Mouse (Mus musculus): ENCODE measurements around the gene Farp2. TPM values are rescaled to one million over a fixed set of nuclear protein-coding genes. Genes with fewer than 3 reads are reported as not detected.
"Not testable (repeated sequence)": the region's sequence is repeated elsewhere in the genome, so short reads cannot be mapped to it uniquely, and the experiment has no call there.

Farp2 gene
- total RNA-seq, 1 experiment from 2014 or later, result 1.7 TPM

DNA sequence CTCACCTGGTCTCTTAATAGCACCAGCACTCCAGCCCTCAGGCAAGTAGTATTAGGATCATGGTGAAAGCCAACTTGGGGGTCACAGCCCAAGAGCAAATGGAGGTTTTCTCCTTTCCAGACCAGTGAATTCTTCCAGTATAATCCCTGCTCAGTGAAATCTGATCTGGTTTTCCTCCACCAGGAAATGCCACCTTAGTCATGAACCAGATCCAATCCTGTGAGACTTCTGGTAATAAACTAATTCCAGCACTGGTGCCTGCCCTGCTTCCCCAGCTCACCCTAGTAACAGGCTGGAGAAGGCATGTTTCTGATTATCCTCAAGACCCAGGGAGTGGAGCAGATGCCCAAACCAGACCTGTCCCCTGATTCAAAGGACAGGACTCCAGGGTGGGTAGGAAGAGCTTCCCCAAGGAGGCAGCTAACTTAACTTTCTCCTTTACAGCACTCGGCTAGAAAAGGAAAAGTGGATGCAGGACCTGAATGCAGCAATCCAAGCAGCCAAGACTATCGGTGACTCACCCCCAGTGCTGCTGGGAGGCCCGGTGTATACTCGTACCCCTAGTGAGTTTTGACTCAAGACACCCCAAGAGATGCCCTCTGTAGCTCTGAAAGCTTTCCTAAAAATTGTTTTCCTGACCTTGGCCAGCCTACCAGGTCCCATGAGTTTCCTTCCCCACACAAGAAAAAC, 106.3 kb downstream of the Farp2 start:
- ATAC-seq (ENCODE audit: extremely low read depth, insufficient number of reproducible peaks, low FRiP score, poor library complexity, severe bottlenecking), result no peak

DNA sequence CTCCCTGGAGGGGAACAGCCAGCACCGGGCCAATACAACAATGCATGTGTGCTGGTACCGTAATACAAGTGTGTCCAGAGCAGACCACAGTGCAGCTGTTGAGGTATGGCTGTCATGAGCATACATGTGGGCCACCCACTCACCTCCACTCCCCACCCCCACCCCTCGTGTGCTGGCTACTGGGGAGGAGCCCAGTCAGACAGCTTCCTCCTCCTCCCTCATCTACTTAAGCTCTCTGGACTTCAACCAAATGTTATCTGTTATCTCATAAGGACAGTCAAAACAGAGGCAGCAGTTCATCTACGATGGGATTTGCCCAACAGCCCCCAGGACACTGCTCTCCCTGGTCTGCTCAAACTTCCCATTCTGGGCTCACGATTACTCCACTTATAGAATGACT, 107.1 kb downstream of the Farp2 start:
- ATAC-seq (ENCODE audit: extremely low read depth, insufficient number of reproducible peaks, low FRiP score, poor library complexity, severe bottlenecking), result no peak

- no peak for ATAC-seq (ENCODE audit: extremely low read depth, insufficient number of reproducible peaks, low FRiP score, poor library complexity, severe bottlenecking)
Measured at GRCm38 (mm10) chr1:93624502-93624901, 112.6 kb downstream of the Farp2 start.

DNA sequence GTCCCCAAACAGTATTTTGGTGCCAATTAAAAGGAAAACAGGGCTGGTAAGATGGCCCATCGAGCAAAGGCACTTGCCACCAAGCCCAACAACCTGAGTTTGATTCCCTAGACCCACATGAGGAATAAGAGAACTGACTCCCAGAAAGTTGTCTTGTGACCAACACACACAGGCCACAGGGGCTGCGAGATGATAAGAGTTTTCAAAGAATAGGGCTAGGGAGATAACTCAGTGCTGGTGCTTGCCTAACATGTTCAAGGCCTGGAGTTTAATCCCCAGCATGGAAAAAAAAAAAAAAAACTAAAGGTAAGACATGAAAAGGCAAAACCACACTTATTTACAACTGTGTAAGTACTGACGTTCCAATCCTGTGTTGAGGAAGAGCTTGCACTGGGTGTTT, 118.9 kb downstream of the Farp2 start:
- no peak for ATAC-seq (ENCODE audit: extremely low read depth, insufficient number of reproducible peaks, low FRiP score, poor library complexity, severe bottlenecking)

GRCm38 (mm10) chr1:93632723-93633122, 120.8 kb downstream of the Farp2 start:
- no peak for ATAC-seq (ENCODE audit: extremely low read depth, insufficient number of reproducible peaks, low FRiP score, poor library complexity, severe bottlenecking)

- ATAC-seq (ENCODE audit: extremely low read depth, insufficient number of reproducible peaks, low FRiP score, poor library complexity, severe bottlenecking), result no peak
Measured at GRCm38 (mm10) chr1:93634481-93634891, 122.6 kb downstream of the Farp2 start.

GRCm38 (mm10) chr1:93635091-93635579, 123.3 kb downstream of the Farp2 start:
- 0 out of 2 replicates have a peak, but pooled peaks have one; percentile 2 for ATAC-seq (ENCODE audit: extremely low read depth, insufficient number of reproducible peaks, low FRiP score, poor library complexity, severe bottlenecking)

DNA sequence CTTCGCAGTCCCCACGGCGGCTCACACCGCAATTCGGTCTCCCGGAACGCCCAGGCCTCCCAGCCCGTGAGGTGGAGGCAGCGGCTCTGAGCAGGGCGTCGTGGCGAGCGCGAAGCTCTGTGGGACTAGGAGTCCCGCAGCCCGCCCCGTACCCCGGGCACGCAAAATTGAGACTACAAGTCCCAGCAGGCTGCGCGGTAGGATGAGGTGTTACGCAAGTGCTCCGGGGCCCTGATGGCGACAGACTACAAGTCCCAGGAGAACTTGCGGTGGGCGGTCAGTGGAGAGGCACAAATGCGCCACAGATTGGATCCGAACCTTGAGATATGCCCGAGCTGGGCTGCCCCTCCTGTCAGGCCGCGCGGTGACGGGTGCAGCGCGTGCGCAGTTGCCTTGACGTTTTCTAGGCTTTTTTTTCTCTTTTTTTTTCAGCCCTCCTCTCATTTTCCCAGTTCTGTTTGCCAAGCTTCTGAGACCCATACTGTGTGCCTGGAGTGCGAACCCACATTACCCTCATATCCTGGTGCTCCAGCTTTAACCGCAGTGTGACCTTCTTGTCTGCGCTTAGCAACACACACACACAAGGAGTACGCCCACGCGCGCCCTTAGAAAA, 123.8 kb downstream of the Farp2 start:
- peak; percentile 99 for ATAC-seq (ENCODE audit: extremely low read depth, insufficient number of reproducible peaks, low FRiP score, poor library complexity, severe bottlenecking)

GRCm38 (mm10) chr1:93636211-93636897, 124.5 kb downstream of the Farp2 start:
- no peak for ATAC-seq (ENCODE audit: extremely low read depth, insufficient number of reproducible peaks, low FRiP score, poor library complexity, severe bottlenecking)

- ATAC-seq (ENCODE audit: extremely low read depth, insufficient number of reproducible peaks, low FRiP score, poor library complexity, severe bottlenecking), result no peak
Measured at GRCm38 (mm10) chr1:93641978-93642377, 130.1 kb downstream of the Farp2 start.

- no peak for ATAC-seq (ENCODE audit: extremely low read depth, insufficient number of reproducible peaks, low FRiP score, poor library complexity, severe bottlenecking)
Measured at GRCm38 (mm10) chr1:93642692-93643091, 130.8 kb downstream of the Farp2 start.

DNA sequence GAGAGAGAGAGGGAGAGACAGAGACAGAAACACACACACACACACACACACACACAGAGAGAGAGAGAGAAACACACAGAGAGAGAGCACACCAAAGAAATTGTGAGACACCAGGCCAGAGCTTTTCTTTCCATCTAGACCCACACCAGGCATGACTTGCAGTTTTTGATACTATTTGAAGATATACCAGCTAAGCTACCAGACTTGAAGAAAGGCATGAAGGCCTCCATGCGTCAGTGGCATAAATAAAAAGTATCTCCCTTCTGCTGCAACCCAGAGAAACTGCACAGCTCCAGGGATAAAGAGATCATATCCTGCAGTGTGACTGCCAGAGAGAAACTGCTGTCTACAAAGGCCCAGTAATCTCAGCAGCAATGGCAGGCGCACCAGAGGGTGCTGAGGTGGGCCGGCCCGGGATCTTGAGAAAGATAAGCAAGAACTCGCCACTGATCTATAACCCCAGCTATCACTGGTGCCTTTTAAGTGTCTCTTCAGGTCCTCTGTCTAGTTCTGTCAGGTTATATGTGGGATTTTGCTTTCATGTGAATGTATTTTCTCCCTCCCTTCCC, 137.8 kb downstream of the Farp2 start:
- ATAC-seq (ENCODE audit: extremely low read depth, insufficient number of reproducible peaks, low FRiP score, poor library complexity, severe bottlenecking), result no peak

GRCm38 (mm10) chr1:93654275-93654674, 142.4 kb downstream of the Farp2 start:
- no peak for ATAC-seq (ENCODE audit: extremely low read depth, insufficient number of reproducible peaks, low FRiP score, poor library complexity, severe bottlenecking)

DNA sequence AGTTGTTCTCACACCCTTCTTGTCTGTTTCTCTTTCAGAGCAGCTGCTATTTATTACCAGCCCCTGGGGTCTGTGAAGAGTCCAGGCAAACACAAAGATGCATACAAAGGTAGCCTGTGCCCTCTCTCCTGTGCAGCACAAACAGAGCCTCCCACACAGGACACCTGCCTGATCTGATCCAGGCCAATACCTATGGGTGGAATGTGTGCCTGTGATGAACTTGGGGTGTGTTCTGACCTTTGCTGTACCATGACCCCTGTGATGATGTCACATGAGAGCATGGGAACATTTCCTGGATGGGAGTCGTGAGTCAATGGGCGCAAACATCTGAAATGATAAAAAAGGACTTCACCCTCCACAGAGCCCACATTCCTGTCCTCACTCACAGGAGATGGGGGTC, 142.9 kb downstream of the Farp2 start:
- no peak for ATAC-seq (ENCODE audit: extremely low read depth, insufficient number of reproducible peaks, low FRiP score, poor library complexity, severe bottlenecking)

GRCm38 (mm10) chr1:93656325-93657024, 144.6 kb downstream of the Farp2 start:
- no peak for ATAC-seq (ENCODE audit: extremely low read depth, insufficient number of reproducible peaks, low FRiP score, poor library complexity, severe bottlenecking)

DNA sequence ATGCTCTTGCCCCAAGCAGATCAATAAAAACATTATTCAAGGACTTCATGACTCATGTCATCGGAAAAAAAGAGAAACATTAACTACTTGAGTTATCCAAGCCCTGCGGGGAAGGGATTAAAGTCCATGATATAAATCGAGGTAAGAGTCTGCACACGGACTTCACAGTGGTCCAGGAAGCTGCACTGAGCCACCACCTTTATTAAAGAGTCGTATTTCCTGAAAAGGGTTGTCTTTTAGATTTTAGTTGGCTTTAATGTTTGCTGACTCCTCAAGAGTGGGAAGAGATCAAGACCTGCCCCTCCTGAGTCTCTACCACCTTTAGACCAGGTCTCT, 145.1 kb downstream of the Farp2 start:
- ATAC-seq (ENCODE audit: extremely low read depth, insufficient number of reproducible peaks, low FRiP score, poor library complexity, severe bottlenecking), result no peak

DNA sequence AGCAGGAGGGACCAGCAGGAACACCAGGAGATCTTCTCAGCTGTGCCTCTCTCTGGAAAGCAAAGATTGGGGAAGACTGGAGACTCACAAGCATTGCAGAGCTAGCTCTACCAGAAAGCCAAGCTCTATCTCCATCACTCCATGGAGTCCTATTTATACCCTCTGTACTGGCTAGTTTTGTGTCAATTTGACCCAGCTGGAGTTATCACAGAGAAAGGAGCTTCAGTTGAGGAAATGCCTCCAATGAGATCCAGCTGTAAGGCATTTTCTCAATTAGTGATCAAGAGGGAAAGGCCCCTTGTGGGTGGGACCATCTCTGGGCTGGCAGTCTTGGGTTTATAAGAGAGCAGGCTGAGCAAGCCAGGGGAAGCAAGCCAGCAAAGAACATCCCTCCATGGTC, 146.7 kb downstream of the Farp2 start, which contains the start of gene Stk25:
TSS of gene Stk25 (minus strand) at position 101 of the 400 bp plus-strand sequence.
- ATAC-seq (ENCODE audit: extremely low read depth, insufficient number of reproducible peaks, low FRiP score, poor library complexity, severe bottlenecking), result not testable (repeated sequence)

GRCm38 (mm10) chr1:93667760-93668400, 156.0 kb downstream of the Farp2 start:
- ATAC-seq (ENCODE audit: extremely low read depth, insufficient number of reproducible peaks, low FRiP score, poor library complexity, severe bottlenecking), result peak; percentile 49; the same call in 1 of the 2 replicates
